Mouse (Mus musculus): ENCODE measurements around the gene Sh2b1. TPM values are rescaled to one million over a fixed set of nuclear protein-coding genes. Genes with fewer than 3 reads are reported as not detected.

The Sh2b1 gene
- polyA plus RNA-seq, 1 experiment from 2014 or later = 40.9 TPM

DNA sequence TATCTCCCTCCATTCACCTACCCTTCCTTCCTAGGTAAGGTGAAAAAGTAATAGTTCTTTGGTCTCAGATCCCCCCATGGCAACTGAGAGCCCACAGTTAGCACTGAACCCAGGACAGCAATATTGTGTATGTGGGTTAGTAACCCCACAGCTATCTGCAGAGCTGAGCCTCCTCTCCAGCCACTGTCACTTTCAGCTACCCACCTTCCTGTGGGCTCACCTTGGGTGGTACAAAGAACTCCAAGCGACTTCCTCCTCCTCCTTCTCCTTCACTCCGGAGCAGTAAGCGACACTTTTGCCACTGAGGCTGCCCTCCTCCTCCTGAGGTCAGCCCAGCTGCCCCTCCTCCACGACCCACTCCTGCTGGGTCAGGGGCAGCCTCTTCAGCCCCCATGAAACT lies 3.4 kb downstream of the Sh2b1 start:
- WGBS = 80% methylated on average over 4 of the region's 4 CpGs
- Histone ChIP-seq H3K36me3 (ENCODE audit: control insufficient read depth, insufficient read depth, low read length) (peaks cover 61% of the 10 kb centered on the region), H3K27me3 (replicated peaks; ENCODE audit: control insufficient read depth, insufficient read depth, low read length) (no peaks in the 10 kb centered on the region), H3K9me3 (ENCODE audit: control insufficient read depth, low read length) (no peaks in the 10 kb centered on the region), H3K4me3 (ENCODE audit: low read depth, low read length) (no peak overlapping the region), H3K27ac (ENCODE audit: low read depth) (no peak overlapping the region), H3K4me2 (ENCODE audit: low read length) (no peak overlapping the region), H3K4me1 (replicated peaks; ENCODE audit: control insufficient read depth, insufficient read depth, low read length) (peaks cover 17% of the 10 kb centered on the region), H3K9ac (ENCODE audit: low read length) (no peak overlapping the region)
- ATAC-seq (replicated peaks; ENCODE audit: low FRiP score, low TSS enrichment, low read depth) (no peak), DNase-seq (ENCODE audit: low spot score) (no peak)

- Histone ChIP-seq H3K4me3 (ENCODE audit: low read depth, low read length) (no peak overlapping the region), H3K9me3 (ENCODE audit: control insufficient read depth, low read length) (no peaks in the 10 kb centered on the region), H3K4me1 (replicated peaks; ENCODE audit: control insufficient read depth, insufficient read depth, low read length) (peaks cover 17% of the 10 kb centered on the region), H3K27me3 (replicated peaks; ENCODE audit: control insufficient read depth, insufficient read depth, low read length) (no peaks in the 10 kb centered on the region), H3K9ac (ENCODE audit: low read length) (no peak overlapping the region), H3K4me2 (ENCODE audit: low read length) (no peak overlapping the region), H3K27ac (ENCODE audit: low read depth) (no peak overlapping the region), H3K36me3 (ENCODE audit: control insufficient read depth, insufficient read depth, low read length) (peaks cover 66% of the 10 kb centered on the region)
- DNase-seq (ENCODE audit: low spot score) (no peak), ATAC-seq (replicated peaks; ENCODE audit: low FRiP score, low TSS enrichment, low read depth) (no peak)
- 90% methylated on average over 5 of the region's 5 CpGs for WGBS
Measured at GRCm38 (mm10) chr7:126471361-126471760, 3.9 kb downstream of the Sh2b1 start.

GRCm38 (mm10) chr7:126470077-126470476 lies 5.1 kb downstream of the Sh2b1 start:
- WGBS = 73% methylated on average over 6 of the region's 6 CpGs
- no peak overlapping the region for H3K4me2 ChIP-seq (ENCODE audit: low read length)

DNA sequence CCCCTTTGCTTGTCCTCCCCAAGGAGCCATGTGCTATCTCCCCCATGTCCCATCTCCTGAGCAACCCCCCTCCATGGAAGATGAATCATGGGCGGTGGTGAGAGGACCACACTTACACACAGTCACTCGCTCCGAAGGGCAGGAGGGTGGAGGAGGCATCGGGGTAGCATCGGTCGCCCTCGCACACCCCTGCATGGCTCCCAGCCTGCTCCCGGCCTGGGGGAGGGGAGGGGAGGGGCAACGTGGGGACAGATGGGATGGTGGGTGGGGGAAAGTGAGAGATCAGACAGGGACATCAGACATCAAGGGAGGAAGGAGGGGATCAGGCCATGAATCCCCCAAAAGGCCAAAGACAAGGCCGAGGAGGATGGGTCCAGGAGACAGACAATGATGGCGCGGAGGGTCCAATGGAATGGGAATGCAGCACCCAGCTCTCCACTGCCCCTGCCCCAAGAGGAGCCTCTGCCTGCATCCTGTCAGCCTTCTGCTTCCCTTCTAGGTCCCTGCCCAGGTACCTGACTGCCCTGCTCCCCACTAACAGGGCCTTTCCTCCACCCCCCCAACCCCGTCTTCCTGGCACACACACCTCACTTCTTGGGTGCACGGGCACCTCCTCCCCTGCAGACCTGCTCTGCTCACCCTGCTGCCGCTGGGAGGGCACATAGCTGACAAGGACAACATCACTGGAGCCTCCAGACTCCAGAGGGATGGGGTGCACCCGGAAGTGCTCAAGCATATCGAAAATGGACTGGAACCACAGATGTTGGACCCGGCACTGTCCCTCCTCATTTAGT lies 7.2 kb downstream of the Sh2b1 start:
- Histone ChIP-seq H3K27ac (ENCODE audit: low read depth) (no peak overlapping the region), H3K9me3 (ENCODE audit: control insufficient read depth, low read length) (no peaks in the 10 kb centered on the region), H3K4me2 (ENCODE audit: low read length) (no peak overlapping the region), H3K9ac (ENCODE audit: low read length) (no peak overlapping the region), H3K4me3 (ENCODE audit: low read depth, low read length) (no peak overlapping the region), H3K36me3 (ENCODE audit: control insufficient read depth, insufficient read depth, low read length) (peaks cover 66% of the 10 kb centered on the region), H3K27me3 (replicated peaks; ENCODE audit: control insufficient read depth, insufficient read depth, low read length) (no peaks in the 10 kb centered on the region), H3K4me1 (replicated peaks; ENCODE audit: control insufficient read depth, insufficient read depth, low read length) (no peaks in the 10 kb centered on the region)
- DNase-seq (ENCODE audit: low spot score) = no peak
- ATAC-seq (replicated peaks; ENCODE audit: low FRiP score, low TSS enrichment, low read depth) = no peak
- 87% methylated on average over 18 of the region's 18 CpGs for WGBS

More at GRCm38 (mm10) chr7:126470077-126470476, 5.1 kb downstream of the Sh2b1 start:
- Histone ChIP-seq H3K36me3 (ENCODE audit: control insufficient read depth, insufficient read depth, low read length) (peaks cover 66% of the 10 kb centered on the region), H3K27me3 (replicated peaks; ENCODE audit: control insufficient read depth, insufficient read depth, low read length) (no peaks in the 10 kb centered on the region), H3K9me3 (ENCODE audit: control insufficient read depth, low read length) (no peaks in the 10 kb centered on the region), H3K4me1 (replicated peaks; ENCODE audit: control insufficient read depth, insufficient read depth, low read length) (peaks cover 9% of the 10 kb centered on the region), H3K27ac (ENCODE audit: low read depth) (no peak overlapping the region), H3K9ac (ENCODE audit: low read length) (no peak overlapping the region), H3K4me3 (ENCODE audit: low read depth, low read length) (no peak overlapping the region)
- DNase-seq (ENCODE audit: low spot score) (no peak), ATAC-seq (replicated peaks; ENCODE audit: low FRiP score, low TSS enrichment, low read depth) (no peak)

DNA sequence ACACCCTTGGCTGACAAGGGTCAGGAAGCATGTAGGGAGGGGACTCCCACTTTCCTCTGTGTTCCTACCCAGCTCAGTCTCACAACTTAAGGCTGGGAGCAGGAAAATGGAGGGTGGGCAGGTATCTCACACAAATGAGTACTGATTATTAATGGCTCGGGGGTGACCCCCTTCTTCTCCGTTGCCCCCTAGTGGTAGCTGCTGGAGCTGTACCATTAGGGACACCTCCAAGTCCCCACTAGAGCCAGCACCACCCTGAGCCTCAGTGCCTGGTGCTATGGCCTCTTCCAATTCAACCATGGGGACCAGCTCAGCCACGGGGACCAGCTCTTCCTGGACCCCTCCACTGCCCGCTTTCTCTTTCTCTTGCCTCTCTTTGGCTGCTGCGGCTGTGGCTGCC lies 8.0 kb downstream of the Sh2b1 start:
- H3K4me3 ChIP-seq (ENCODE audit: low read depth, low read length) = no peak overlapping the region
- ATAC-seq (replicated peaks; ENCODE audit: low FRiP score, low TSS enrichment, low read depth) = no peak
- H3K9ac ChIP-seq (ENCODE audit: low read length) = no peak overlapping the region
- H3K36me3 ChIP-seq (ENCODE audit: control insufficient read depth, insufficient read depth, low read length) = peaks cover 58% of the 10 kb centered on the region
- WGBS = 71% methylated on average over 5 of the region's 5 CpGs
- H3K4me2 ChIP-seq (ENCODE audit: low read length) = no peak overlapping the region
- no peaks in the 10 kb centered on the region for H3K27me3 ChIP-seq (replicated peaks; ENCODE audit: control insufficient read depth, insufficient read depth, low read length)
- no peak overlapping the region for H3K27ac ChIP-seq (ENCODE audit: low read depth)
- no peaks in the 10 kb centered on the region for H3K9me3 ChIP-seq (ENCODE audit: control insufficient read depth, low read length)
- no peak for DNase-seq (ENCODE audit: low spot score)
- no peaks in the 10 kb centered on the region for H3K4me1 ChIP-seq (replicated peaks; ENCODE audit: control insufficient read depth, insufficient read depth, low read length)

DNA sequence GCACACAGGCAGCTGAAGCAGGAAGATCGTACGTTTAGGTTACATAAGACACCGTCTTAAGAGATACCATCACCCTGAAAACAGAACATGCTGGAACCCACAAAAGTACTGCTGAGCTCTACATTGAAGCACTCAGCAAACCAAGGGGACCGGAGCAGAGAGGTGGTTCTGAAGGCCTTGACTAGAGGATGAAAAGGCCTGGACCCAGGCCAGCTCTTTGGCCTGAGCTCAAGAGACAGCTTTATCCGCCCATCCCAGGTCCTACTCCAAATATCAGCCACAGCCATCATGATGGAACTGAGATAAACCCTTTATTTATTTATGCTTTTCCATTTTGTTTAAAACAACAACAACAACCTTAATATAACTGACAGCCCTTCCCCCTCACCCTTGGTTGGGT lies 8.5 kb downstream of the Sh2b1 start:
- no peak overlapping the region for H3K9ac ChIP-seq (ENCODE audit: low read length)
- H3K4me3 ChIP-seq (ENCODE audit: low read depth, low read length) = no peak overlapping the region
- H3K4me2 ChIP-seq (ENCODE audit: low read length) = no peak overlapping the region
- no peak overlapping the region for H3K27ac ChIP-seq (ENCODE audit: low read depth)
- no peak for ATAC-seq (replicated peaks; ENCODE audit: low FRiP score, low TSS enrichment, low read depth)
- peaks cover 52% of the 10 kb centered on the region for H3K36me3 ChIP-seq (ENCODE audit: control insufficient read depth, insufficient read depth, low read length)
- H3K9me3 ChIP-seq (ENCODE audit: control insufficient read depth, low read length) = no peaks in the 10 kb centered on the region
- WGBS = 94% methylated on average over 5 of the region's 5 CpGs
- DNase-seq (ENCODE audit: low spot score) = no peak
- no peaks in the 10 kb centered on the region for H3K27me3 ChIP-seq (replicated peaks; ENCODE audit: control insufficient read depth, insufficient read depth, low read length)
- H3K4me1 ChIP-seq (replicated peaks; ENCODE audit: control insufficient read depth, insufficient read depth, low read length) = no peaks in the 10 kb centered on the region

DNA sequence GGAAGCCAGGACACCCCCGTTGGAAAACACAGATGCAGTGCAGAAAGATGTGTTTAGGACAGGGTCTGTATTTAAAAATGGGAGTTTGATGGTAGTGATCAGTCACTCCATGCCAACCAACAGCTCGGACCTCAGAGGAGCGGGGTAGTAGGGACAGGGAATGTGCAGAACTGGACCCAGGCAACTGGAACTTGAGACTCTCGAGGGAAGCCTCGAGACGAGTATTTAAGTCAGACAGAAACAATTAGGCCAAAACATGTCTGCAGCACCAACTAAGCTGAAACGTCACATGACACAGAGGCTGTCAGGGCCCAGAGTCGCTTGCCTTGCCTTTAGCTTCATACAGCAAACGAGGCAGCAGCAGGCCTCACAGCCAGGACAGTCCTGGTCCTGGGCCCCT lies 9.1 kb downstream of the Sh2b1 start:
- no peak overlapping the region for H3K4me3 ChIP-seq (ENCODE audit: low read depth, low read length)
- H3K9ac ChIP-seq (ENCODE audit: low read length) = no peak overlapping the region
- no peak overlapping the region for H3K4me2 ChIP-seq (ENCODE audit: low read length)
- 63% methylated on average over 9 of the region's 9 CpGs for WGBS
- H3K27ac ChIP-seq (ENCODE audit: low read depth) = no peak overlapping the region
- DNase-seq (ENCODE audit: low spot score) = no peak
- no peaks in the 10 kb centered on the region for H3K9me3 ChIP-seq (ENCODE audit: control insufficient read depth, low read length)
- H3K4me1 ChIP-seq (replicated peaks; ENCODE audit: control insufficient read depth, insufficient read depth, low read length) = no peaks in the 10 kb centered on the region
- H3K36me3 ChIP-seq (ENCODE audit: control insufficient read depth, insufficient read depth, low read length) = peaks cover 46% of the 10 kb centered on the region
- ATAC-seq (replicated peaks; ENCODE audit: low FRiP score, low TSS enrichment, low read depth) = no peak
- H3K27me3 ChIP-seq (replicated peaks; ENCODE audit: control insufficient read depth, insufficient read depth, low read length) = no peaks in the 10 kb centered on the region

DNA sequence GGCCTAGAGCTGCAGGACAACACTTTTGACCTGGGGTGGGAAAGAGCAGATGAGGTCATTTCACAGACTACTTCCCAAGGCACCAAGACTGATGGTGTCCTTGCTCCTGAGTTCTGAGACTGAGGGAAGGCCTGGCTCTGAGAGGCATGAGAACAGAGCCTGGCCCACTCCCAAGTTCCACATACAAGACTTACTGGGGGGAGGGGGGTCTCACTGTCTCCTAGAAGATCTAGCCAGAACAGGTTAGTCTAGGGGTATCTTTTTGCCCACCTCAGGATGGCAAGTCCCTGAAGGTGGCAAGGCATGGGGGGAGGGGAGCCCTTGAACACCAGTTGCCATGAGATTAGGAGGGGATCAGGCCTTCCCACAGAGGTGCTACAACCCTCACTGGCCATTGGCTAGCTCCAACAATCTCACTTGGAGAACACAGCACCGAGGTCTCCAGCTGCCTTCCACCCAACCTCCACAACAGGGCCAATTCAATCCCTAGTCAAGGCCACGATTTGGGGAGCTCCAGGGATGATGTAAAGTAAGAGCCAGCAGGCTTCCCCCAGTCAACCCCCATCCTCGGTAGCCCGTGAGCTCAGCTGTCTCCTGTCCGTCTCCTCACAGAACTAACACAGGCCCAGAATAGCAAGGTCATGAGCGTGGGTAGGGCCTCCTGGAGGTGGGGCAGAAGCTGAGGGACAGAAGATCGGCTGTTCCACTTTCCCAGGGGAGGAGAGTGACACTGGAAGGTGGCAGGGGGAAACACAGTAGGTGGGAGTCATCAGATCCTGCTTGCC lies 9.8 kb downstream of the Sh2b1 start:
- Histone ChIP-seq H3K9ac (ENCODE audit: low read length) (no peak overlapping the region), H3K27me3 (replicated peaks; ENCODE audit: control insufficient read depth, insufficient read depth, low read length) (no peaks in the 10 kb centered on the region), H3K4me3 (ENCODE audit: low read depth, low read length) (no peak overlapping the region), H3K4me1 (replicated peaks; ENCODE audit: control insufficient read depth, insufficient read depth, low read length) (no peaks in the 10 kb centered on the region), H3K4me2 (ENCODE audit: low read length) (no peak overlapping the region), H3K36me3 (ENCODE audit: control insufficient read depth, insufficient read depth, low read length) (peaks cover 40% of the 10 kb centered on the region), H3K9me3 (ENCODE audit: control insufficient read depth, low read length) (no peaks in the 10 kb centered on the region), H3K27ac (ENCODE audit: low read depth) (no peak overlapping the region)
- ATAC-seq (replicated peaks; ENCODE audit: low FRiP score, low TSS enrichment, low read depth) (no peak), DNase-seq (ENCODE audit: low spot score) (no peak)
- 35% methylated on average over 7 of the region's 7 CpGs for WGBS

All from intestine, embryonic 14.5 days (tissue).